Mouse (Mus musculus): ENCODE results near the gene Evi2b. TPM values are rescaled to one million over a fixed set of nuclear protein-coding genes. Genes with fewer than 3 reads are reported as not detected.

Evi2b gene
- 100 to 1,000 TPM; 459 to 463 TPM for total RNA-seq (2023)

GRCm38 (mm10) chr11:79523560-79524309, at the start of gene Evi2b:
Gene Evi2b (minus strand): TSS chr11:79523762.

GRCm38 (mm10) chr11:79530333-79530761, 6.8 kb upstream of the Evi2b start, which contains the start of the genes Evi2 and Evi2a:
Gene Evi2 (minus strand): TSS chr11:79530589.
Gene Evi2a (minus strand): TSS chr11:79530609.

GRCm38 (mm10) chr11:79503845-79504244, 19.7 kb downstream of the Evi2b start, which contains the start of gene Omg:
Gene Omg (minus strand): TSS chr11:79504084.

Other genes with a start within 250 kb of the Evi2b start
- gene Gm9964, start 226.9 kb downstream of the Evi2b start, total RNA-seq (2023) = 1 to 10 TPM; 1.7 TPM
- 10 to 100 TPM; 28.5 to 29.1 TPM for gene Nf1, start 184.1 kb downstream of the Evi2b start, total RNA-seq (2023)
- gene Omg, start 19.7 kb downstream of the Evi2b start, total RNA-seq (2023) = 1 to 10 TPM in 1 of 2 experiments, under 1 TPM in 1; 0.56 to 1.3 TPM
- gene Evi2, start 6.8 kb upstream of the Evi2b start, total RNA-seq (2023) = 10 to 100 TPM; 22.7 to 25.1 TPM
- gene Evi2a, start 6.8 kb upstream of the Evi2b start, total RNA-seq (2023) = 100 to 1,000 TPM; 114 to 144 TPM
- gene Rab11fip4, start 67.5 kb upstream of the Evi2b start, total RNA-seq (2023) = 10 to 100 TPM; 35.3 to 35.8 TPM

Data from neutrophil, adult 59 days (primary cell).